12 mouse cellular contexts compared by ENCODE assay signal in genomic region chr2:110411428-110411827, GRCm38 (mm10). TPM values are rescaled to one million over a fixed set of nuclear protein-coding genes. Genes with fewer than 3 reads are reported as not detected.
DNase-seq lines count a peak whose midpoint lies in the region; ATAC-seq lines count a peak whose summit lies in the region.
"Had no signal": no experiment of that assay in that cellular context is flagged by ENCODE, and none has a peak within 500 bp of the region (broad histone marks: within the 10 kb centered on the region; RNA-seq: fewer than 3 reads in every experiment).

No protein-coding gene starts in this region.

- DNase-seq in cerebellum, postnatal 10 days, result peak; percentile 7 to 10
- DNase-seq in cerebellum, adult 11-12 months, result no peak
- peak; percentile 62 for DNase-seq in gastrocnemius, adult 18-20 months (ENCODE audit: low spot score)
- peak; percentile 65 to 71 for DNase-seq in layer of hippocampus, adult 8-10 months (ENCODE audit: low spot score in 2 of 2)
- peak; percentile 54 for DNase-seq in lung, postnatal 36 days
- no peak for DNase-seq in cerebellum, adult 8-10 months
- no peak for DNase-seq in cerebellum, postnatal 25 days
- DNase-seq: retina, postnatal 1 day had no signal

- H3K9me3 ChIP-seq in kidney, embryonic 15.5 days (replicated peaks), result no peaks in the 10 kb centered on the region
- H3K9me3 ChIP-seq: hindbrain, embryonic 15.5 days had no signal

- H3K27ac ChIP-seq in kidney, embryonic 15.5 days, result no peak overlapping the region
- H3K27ac ChIP-seq: hindbrain, embryonic 15.5 days had no signal

- no peak overlapping the region for H3K4me3 ChIP-seq in kidney, embryonic 15.5 days (replicated peaks)
- H3K4me3 ChIP-seq: hindbrain, embryonic 15.5 days had no signal

- no peak overlapping the region for H3K9ac ChIP-seq in kidney, embryonic 15.5 days
- H3K9ac ChIP-seq: hindbrain, embryonic 15.5 days had no signal

- H3K36me3 ChIP-seq in kidney, embryonic 15.5 days, result no peaks in the 10 kb centered on the region
- H3K36me3 ChIP-seq: hindbrain, embryonic 15.5 days had no signal

- no peaks in the 10 kb centered on the region for H3K4me1 ChIP-seq in kidney, embryonic 15.5 days
- H3K4me1 ChIP-seq: hindbrain, embryonic 15.5 days had no signal

- no peak for ATAC-seq in kidney, embryonic 15.5 days (replicated peaks; ENCODE audit: low FRiP score)

- no peak overlapping the region for H3K4me2 ChIP-seq in kidney, embryonic 15.5 days
- H3K4me2 ChIP-seq: hindbrain, embryonic 15.5 days; liver, embryonic 11.5 days had no signal

- H3K27me3 ChIP-seq in kidney, embryonic 15.5 days, result no peaks in the 10 kb centered on the region
- H3K27me3 ChIP-seq: hindbrain, embryonic 15.5 days had no signal

- WGBS in kidney, embryonic 15.5 days, result 93% methylated on average over 3 of the region's 3 CpGs

RNA-seq across cellular contexts. Expression of gene Fibin, which starts 48.4 kb away (rescaled TPM):
- 10 to 100 TPM in 1 of 2 experiments, 1 to 10 TPM in 1; 7.8 to 12.6 TPM for total RNA-seq in gastrocnemius, adult 18-20 months (2021)
- 1 to 10 TPM; 2.4 to 3.6 (median 2.9) TPM for total RNA-seq in layer of hippocampus, adult 8-10 months (2022)
- polyA plus RNA-seq in kidney, embryonic 15.5 days (2015; fragmentation: Nextera tagmentation; extraction: Ambion mirVana), result 23.2 and 24.0 TPM in 2 replicates
- total RNA-seq: monocyte, adult 5-6 weeks had no signal

Comparison
In these comparisons a context has a peak if more than half of its experiments do, and no peak if none do; other contexts are left out.
1. DNase-seq: peak in cerebellum, postnatal 10 days (2 of 2), gastrocnemius, adult 18-20 months (single experiment), layer of hippocampus, adult 8-10 months (2 of 2) and lung, postnatal 36 days (single experiment); none in cerebellum, adult 11-12 months (single experiment), cerebellum, adult 8-10 months (single experiment) and cerebellum, postnatal 25 days (0 of 2).